In genomic region chr2:156396096-156396495, GRCm38 (mm10) we compare ENCODE assay signal across 22 mouse cellular contexts. TPM values are rescaled to one million over a fixed set of nuclear protein-coding genes. Genes with fewer than 3 reads are reported as not detected.
DNase-seq lines count a peak whose midpoint lies in the region; ATAC-seq lines count a peak whose summit lies in the region.
"Had no signal": no experiment of that assay in that cellular context is flagged by ENCODE, and none has a peak within 500 bp of the region (broad histone marks: within the 10 kb centered on the region; RNA-seq: fewer than 3 reads in every experiment).

No protein-coding gene starts in this region.

- H3K4me3 ChIP-seq in heart, embryonic 12.5 days, result no peak overlapping the region
- H3K4me3 ChIP-seq: embryonic facial prominence, embryonic 10.5 days; embryonic facial prominence, embryonic 12.5 days; forebrain, embryonic 10.5 days; forebrain, embryonic 12.5 days had no signal

- 0 out of 2 replicates have a peak overlapping the region, but pooled peaks have one; percentile 1 for H3K27ac ChIP-seq in heart, embryonic 12.5 days (ENCODE audit: poor library complexity, severe bottlenecking)
- H3K27ac ChIP-seq: embryonic facial prominence, embryonic 10.5 days; embryonic facial prominence, embryonic 12.5 days; forebrain, embryonic 10.5 days; forebrain, embryonic 12.5 days had no signal

- no peak overlapping the region for H3K9ac ChIP-seq in heart, embryonic 12.5 days
- H3K9ac ChIP-seq: embryonic facial prominence, embryonic 12.5 days; forebrain, embryonic 12.5 days had no signal

- DNase-seq in heart, adult 9 months (ENCODE audit: low spot score in 2 of 2), result no peak
- DNase-seq in fat pad, adult 2 months (ENCODE audit: extremely low read depth, low read depth, low spot score), result peak; percentile 59
- DNase-seq in MN1 (ENCODE audit: low spot score), result no peak
- DNase-seq in cerebellum, adult 11-12 months, result no peak
- DNase-seq: adrenal gland, adult 8-10 months; adrenal gland, postnatal 14 days; adrenal gland, postnatal 36 days; B cell, adult 2 months; cerebellum, adult 11 months; cerebellum, adult 2 months; cerebellum, adult 9-10 months; cerebellum, postnatal 10 days; cerebellum, postnatal 25 days had no signal

- no peaks in the 10 kb centered on the region for H3K36me3 ChIP-seq in heart, embryonic 12.5 days
- H3K36me3 ChIP-seq: embryonic facial prominence, embryonic 10.5 days; embryonic facial prominence, embryonic 12.5 days; forebrain, embryonic 10.5 days; forebrain, embryonic 12.5 days; G1E had no signal

- whole genome bisulfite sequencing in heart, embryonic 12.5 days, result 64% methylated on average over 2 of the region's 2 CpGs

- H3K9me3 ChIP-seq in heart, embryonic 12.5 days (replicated peaks), result no peaks in the 10 kb centered on the region
- H3K9me3 ChIP-seq: embryonic facial prominence, embryonic 10.5 days; embryonic facial prominence, embryonic 12.5 days; forebrain, embryonic 10.5 days; forebrain, embryonic 12.5 days; G1E had no signal

- H3K27me3 ChIP-seq in heart, embryonic 12.5 days (replicated peaks), result no peaks in the 10 kb centered on the region
- H3K27me3 ChIP-seq: embryonic facial prominence, embryonic 12.5 days; forebrain, embryonic 12.5 days had no signal

- peaks cover 6% of the 10 kb centered on the region for H3K4me1 ChIP-seq in heart, embryonic 12.5 days (replicated peaks)

- ATAC-seq in heart, embryonic 12.5 days (ENCODE audit: insufficient number of reproducible peaks, low FRiP score), result no peak
- ATAC-seq: CD4-positive, CD25-positive, alpha-beta regulatory T cell, adult 4 months; forebrain, embryonic 14.5 days; forebrain, embryonic 16.5 days had no signal

- no peak overlapping the region for H3K4me2 ChIP-seq in heart, embryonic 12.5 days
- H3K4me2 ChIP-seq: embryonic facial prominence, embryonic 12.5 days; forebrain, embryonic 12.5 days had no signal

RNA-seq across cellular contexts. Expression of gene Epb41l1, which starts 24.6 kb away (rescaled TPM):
- polyA plus RNA-seq in heart, embryonic 12.5 days (2016; fragmentation: Nextera tagmentation; extraction: Ambion mirVana), result 1.2 and 1.4 TPM in 2 replicates
